Mouse (Mus musculus): ENCODE data around the gene Olfr411.

Gene Olfr411

GRCm38 (mm10) chr11:74352550-74352949 is at the start of gene Olfr411:
Gene Olfr411 (minus strand): TSS chr11:74352650.
- DNase-seq (ENCODE audit: low read depth, low spot score): no peak

DNA sequence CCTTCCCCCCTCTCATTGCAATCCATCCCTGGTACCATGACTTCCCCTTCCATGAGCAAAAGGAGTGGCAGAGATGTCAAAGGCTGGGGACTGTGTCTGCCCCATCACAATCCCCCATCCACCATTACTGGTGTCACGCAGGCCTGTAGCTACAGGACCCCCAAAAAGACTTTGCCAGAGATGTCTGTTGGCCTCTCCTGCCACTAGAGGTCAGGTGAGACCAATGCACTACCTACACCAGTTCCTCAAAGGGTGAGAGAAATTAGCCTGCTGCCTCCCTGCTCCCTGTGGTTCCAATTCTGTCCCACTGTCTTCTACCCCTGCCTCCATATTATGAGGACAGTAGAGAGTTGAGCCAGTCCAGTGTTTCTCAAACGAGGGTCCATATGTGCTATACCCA is 49.7 kb upstream of the Olfr411 start:
- no peak for DNase-seq (ENCODE audit: low read depth, low spot score)

- no peak for DNase-seq (ENCODE audit: low read depth, low spot score)
Observed at GRCm38 (mm10) chr11:74395583-74395982, 43.1 kb upstream of the Olfr411 start.

DNA sequence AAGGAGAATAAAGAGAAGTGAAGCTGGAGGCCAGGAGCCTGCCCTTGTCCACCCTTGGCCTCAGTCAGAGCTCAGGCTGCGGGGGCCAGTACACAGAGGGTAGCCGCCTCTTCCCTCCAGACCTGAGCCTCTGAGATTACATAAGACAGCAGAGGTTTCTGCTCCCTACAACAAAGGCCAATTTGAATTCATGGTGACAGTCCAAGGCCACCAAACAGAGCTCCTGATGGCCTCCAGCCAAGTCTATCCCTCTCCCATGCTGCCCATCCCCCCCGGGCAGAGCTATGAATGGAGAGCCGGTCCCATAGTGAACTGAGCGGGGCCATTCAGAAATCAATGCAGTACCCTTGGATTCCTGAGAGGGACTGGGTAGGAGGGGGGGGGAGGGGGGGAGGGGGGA is 41.0 kb upstream of the Olfr411 start:
- DNase-seq (ENCODE audit: low read depth, low spot score): no peak

DNA sequence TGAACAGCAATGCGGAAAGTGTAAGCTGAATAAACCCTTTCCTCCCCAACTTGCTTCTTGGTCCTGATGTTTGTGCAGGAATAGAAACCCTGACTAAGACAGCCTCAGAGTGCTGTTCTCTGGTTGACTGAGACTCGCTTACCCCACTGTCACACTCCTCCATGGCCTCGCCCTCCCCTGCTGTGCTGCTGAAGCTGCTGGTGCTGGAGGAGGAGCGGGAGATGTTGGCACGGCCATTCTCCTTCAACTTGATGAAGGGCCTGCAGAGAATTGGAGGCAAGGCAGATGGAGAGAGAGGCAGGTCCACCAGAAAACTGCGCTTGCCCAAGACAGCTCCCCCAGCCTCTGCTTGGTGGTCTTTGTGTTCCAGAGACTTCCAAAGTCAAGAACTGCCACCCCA is 40.5 kb upstream of the Olfr411 start:
- DNase-seq (ENCODE audit: low read depth, low spot score): no peak

- no peak for DNase-seq (ENCODE audit: low read depth, low spot score)
Observed at GRCm38 (mm10) chr11:74391899-74392298, 39.4 kb upstream of the Olfr411 start.

GRCm38 (mm10) chr11:74387203-74387602 is 34.8 kb upstream of the Olfr411 start:
- DNase-seq (ENCODE audit: low read depth, low spot score): no peak

GRCm38 (mm10) chr11:74385674-74386073 is 33.2 kb upstream of the Olfr411 start:
- DNase-seq (ENCODE audit: low read depth, low spot score): no peak

DNA sequence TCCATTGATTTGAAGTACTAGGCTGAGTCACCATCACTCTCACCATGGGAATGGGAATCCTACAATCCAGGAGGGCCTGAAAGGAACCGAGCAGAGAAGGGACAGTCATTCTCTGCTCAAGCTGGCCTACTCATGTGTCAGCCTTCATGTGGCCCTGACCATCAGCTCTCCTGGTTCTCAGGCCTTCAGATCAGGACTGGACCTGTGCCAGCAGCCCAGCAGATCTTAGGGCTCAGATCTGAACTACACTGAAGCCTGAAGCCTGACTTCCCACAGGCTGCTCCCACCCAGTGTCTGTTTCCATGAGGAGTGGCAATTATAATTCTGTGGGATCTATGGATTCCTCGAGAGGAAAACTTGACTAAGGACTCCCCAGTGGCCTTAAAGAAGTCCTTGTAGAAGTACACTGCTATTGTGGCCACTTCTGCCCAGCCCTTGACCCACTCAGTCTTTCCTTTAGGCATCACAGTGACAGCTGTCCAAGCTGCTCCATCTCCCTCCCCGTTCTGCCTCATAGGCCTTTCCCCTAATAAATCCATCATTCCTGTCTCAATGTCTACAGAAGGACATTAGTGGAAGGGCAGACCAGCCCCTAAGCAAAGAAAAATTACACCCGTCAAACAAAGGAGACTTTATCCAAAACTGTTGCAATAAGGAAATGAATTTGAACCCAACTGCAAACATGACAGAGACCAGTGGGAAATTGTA is 26.9 kb upstream of the Olfr411 start:
- DNase-seq (ENCODE audit: low read depth, low spot score): no peak

GRCm38 (mm10) chr11:74376847-74377246 is 24.4 kb upstream of the Olfr411 start:
- DNase-seq (ENCODE audit: low read depth, low spot score): peak; percentile 24

- peak; percentile 39 for DNase-seq (ENCODE audit: low read depth, low spot score)
Observed at GRCm38 (mm10) chr11:74371393-74372100, 19.1 kb upstream of the Olfr411 start.

GRCm38 (mm10) chr11:74361769-74362168 is 9.3 kb upstream of the Olfr411 start, which contains the start of gene Olfr412:
Gene Olfr412 (plus strand): TSS chr11:74362069.
- DNase-seq (ENCODE audit: low read depth, low spot score): no peak

DNA sequence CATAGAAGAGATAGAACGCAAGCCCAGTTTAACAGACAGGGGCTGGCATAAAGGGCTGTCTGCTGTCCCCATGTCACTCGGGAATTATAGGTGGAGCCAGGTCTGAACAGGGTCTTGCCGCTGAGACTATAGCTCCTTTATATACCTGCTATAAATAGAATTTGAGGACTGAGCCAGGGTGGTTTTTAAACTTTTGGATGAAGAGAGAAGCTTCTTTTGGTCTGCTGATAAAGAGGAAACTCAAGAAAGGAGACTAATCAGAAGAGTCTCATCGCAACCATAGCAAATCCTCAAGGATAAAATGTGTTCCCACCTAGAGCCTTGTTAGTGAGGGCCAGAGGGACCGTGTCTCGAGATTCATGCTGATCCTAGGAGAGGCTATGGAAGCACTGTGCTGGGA is 14.5 kb downstream of the Olfr411 start, which contains the start of gene Olfr410:
Olfr410 (minus strand) TSS at position 101 of the 400 bp plus-strand sequence.
- DNase-seq (ENCODE audit: low read depth, low spot score): no peak

- no peak for DNase-seq (ENCODE audit: low read depth, low spot score)
Observed at GRCm38 (mm10) chr11:74328781-74329180, 23.7 kb downstream of the Olfr411 start.

GRCm38 (mm10) chr11:74326044-74326443 is 26.4 kb downstream of the Olfr411 start:
- no peak for DNase-seq (ENCODE audit: low read depth, low spot score)

Measured in WW6 (cell line).